Mouse (Mus musculus) embryo, embryonic 9.5 days (tissue): ENCODE results near the gene Zfp827.
A peak's percentile ranks its signal among the peaks of the same experiment; 100 is the strongest.

Source experiments
- DNase-seq: peaks from one replicate; pipeline ENCODE4 v3.0.0-alpha.2; 2017; ENCODE audit errors: extremely low spot score

The Zfp827 gene

DNA sequence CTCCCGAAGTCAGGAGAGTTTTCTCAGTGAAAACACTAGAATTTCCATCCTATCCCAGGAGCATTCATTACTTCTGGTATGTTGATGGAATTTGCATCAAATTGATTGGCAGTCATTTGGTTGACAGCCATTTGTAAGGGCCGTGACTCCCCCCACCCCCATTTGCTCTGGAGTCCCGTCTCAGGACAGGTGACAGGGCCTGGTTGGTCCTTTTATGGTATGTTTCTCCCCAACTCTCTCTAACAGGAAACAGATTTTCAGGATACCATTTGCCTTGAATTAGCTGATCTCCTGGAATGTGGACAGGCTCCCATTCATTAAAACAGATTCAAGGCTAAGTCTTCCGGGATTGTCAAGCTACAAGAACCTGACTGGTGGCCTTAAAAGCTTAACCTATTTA is 129.1 kb downstream of the Zfp827 start:
- no peak for DNase-seq

DNA sequence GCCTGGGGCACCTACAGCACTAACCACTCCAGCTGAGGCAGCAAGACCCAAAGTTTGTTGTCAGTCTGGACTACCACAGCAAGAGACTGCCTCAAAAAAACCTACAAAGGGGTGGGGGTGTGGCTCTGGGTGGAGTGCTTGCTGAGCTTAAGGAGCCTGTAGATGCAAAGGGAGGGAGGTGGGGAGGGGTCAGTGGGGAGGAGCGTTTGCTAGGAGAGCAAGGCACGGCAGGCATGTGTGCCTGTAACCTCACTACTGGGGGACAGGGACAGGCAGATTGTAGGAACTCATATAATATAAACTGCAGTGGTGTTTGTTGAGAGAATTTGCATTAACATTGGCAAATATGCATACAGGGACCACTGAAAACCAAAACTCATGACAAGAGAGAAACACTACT is 130.1 kb downstream of the Zfp827 start:
- no peak for DNase-seq

DNA sequence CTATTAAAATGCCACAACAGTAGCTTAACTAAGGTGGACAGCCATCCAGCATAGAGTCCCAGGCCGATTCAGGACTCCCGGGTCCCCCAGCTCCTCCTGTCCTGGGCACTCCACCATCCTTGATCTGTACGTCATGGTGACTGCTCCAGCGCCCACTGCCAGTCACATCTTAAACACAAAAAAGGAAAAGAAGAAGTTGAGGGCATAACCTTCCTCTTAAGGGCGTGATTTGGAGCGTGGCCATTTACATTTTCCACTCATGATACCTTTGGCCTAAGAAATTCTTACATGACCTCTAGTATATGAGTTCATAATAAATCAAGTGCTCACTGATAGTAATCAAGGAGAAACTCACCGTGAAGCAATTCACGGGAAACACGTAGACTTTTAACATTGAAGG is 131.2 kb downstream of the Zfp827 start:
- DNase-seq = no peak

DNA sequence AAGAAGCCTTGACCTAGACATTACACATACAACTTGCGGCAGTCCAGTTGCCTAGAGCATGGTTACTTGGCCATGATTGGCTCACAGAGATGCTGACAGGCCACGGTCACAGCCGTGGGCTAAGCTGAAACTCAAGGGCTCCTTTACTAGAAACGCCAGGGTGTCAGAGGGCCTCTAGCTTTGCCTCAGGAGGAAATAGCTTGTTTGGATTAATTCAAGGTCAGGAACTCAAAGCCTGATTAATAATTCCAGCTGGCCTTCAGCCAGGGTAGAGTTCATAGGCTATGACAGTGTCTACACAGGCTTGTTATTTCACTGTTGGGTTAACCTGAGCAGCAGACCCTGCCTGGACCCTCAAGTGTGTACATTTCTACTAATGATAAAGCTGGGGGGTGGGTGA is 132.1 kb downstream of the Zfp827 start:
- DNase-seq = no peak

DNA sequence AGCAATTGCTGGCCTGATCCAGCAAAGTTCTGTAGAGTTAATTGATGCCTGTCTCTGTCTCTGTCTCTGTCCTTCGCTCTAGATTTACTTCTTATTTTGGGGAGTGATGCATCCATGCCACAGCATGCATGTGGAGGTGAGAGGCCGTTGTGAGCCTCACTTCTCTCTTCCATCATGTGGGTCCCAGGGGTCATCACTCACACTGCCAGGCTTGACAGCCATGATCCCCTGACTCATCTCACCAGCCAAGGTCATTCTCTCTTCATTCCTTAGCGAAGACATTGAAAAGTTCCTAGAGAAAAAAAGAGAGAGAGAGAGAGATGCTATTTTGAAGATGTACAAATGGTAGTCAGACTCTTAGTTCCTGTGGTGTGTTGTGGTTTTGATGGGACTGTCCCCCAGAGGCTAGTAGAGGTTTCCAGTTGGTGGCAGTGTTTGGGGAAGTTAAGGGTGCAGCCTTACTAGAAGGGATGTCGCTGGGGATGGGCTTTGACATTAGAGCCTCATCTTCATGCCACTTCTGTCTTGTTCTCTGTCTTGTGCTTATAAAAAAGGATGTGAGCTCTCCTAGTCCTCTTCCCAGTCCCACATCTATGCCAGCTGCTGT is 133.0 kb downstream of the Zfp827 start:
- DNase-seq = no peak

DNA sequence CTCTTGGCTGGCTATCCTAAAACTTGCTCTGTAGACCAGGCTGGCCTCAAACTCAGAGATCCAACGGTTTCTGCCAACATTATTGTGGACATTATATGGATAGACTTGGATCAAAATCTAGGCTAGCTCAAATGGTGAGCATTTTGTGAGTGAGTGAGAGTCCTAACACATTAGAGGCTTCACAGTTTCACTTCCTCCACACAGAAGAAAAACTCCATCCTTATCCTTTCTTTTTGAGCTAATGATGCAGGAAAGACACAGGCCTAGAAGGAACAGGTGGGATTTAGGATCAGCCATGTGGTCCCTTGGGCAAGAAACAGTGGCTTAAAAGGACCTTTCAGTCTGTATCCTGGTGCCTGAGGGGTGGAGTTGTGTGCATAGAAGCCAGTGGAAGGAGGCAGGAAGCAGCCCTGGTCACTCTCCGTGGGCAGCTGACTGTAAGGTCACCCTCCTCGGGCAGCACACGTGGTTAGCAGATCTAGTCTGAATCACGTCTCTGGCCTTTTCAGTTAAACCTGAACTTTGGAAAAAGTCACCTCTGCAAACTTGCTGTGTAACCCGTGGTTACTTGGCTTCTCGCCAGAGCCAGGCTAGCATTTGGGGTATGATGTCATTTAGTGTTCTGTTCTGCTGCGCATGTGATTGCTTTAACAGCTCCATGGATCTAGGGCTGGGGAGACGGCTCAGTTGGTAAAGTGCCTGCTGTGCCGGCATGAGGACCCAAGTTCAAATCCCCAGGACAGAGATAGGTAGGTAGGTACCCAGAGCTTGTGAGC is 134.5 kb downstream of the Zfp827 start:
- DNase-seq = no peak

DNA sequence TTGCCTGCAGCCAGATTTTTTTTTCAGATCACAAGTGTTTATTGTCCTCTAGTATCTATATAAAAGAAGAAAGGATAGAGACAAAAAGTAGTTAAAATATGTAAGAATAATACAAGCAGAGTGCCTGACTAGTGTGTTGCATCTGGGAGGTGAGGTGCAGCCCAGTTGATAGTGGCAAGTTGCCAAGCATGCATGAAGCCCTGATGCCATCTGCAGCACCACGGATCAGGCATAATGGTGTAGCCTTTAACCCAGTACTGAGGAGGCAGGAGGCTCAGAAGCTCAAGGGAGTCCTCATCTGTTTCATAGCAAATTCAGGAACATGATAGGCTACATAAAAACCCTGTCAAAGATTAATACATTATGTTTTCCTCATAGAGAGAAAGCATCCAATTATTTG is 136.1 kb downstream of the Zfp827 start:
- no peak for DNase-seq

DNA sequence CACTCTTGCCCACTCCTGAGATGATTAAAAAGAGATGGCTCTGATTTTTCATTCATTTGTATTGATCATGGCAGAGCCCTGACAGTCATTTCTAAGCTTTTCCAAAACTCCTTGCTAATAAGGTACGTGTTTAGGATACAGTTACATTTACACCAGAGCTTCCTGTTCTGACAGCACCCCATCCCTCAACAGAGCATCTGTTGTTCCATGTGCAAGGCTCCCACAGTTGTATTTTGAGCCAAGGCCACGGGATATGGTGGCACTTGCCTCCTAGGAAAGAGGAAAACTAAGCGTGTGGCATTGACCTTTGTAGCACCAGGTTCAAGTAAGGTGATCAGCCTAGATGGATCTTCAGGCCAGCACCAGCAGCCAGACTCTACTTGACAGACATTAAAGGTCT is 137.0 kb downstream of the Zfp827 start:
- no peak for DNase-seq

DNA sequence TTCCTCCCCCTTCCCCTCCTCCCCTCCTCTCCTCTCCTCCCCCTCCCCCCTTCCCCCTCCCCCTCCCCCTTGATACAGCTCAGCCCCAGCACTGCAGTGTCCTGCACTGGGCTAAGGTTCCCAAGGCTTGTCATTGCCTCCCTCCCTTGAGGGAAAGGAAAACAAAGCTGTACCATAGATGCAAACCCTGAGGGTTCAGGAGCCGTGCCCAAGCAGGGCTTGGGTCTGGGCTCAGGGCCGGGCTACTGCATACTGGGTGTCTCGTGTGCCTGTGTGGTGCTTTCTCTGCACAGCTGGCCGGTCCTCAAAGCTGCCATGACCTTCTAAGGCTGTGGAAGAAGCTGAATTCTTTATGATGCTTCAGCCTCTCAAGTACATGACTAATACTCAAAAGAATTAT is 145.4 kb downstream of the Zfp827 start:
- DNase-seq = no peak

DNA sequence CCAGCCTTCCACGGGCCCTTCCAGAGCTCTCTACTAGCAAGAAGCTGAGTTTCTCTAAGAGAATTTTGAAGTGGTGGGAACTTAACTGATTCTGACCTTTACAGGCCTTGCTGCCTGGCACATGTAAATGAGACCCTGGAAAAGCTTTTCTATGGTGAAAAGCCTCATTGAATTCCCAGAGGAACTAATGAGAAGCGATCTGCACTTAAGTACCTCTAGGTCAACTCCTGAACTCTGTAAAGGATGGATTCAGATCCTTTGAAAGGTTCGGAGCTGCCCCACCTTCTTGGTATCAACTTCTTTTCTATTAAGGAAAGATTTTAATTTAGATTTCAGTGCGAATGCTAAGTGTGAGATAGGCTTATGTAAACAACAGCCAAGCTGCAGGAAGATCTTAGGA is 147.8 kb downstream of the Zfp827 start:
- no peak for DNase-seq

DNA sequence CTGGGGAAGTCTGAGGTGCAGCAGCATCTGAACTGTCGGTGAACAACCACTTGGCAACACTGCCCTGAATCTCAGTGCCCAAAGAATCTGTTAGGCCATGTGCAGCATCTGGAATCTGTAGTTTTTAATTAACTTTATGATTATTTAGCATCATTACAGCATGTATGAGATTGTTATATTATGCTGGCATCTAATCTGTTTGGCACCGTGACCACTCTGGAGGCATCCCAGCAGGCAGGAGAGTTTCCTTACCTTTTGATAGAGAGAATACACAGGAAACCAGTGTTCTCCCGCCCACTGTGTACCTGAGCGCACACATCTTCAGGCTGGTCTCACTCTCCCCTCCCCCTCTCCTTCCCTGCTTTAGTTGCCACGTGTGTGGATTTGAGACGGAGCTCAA is 151.4 kb downstream of the Zfp827 start:
- no peak for DNase-seq

DNA sequence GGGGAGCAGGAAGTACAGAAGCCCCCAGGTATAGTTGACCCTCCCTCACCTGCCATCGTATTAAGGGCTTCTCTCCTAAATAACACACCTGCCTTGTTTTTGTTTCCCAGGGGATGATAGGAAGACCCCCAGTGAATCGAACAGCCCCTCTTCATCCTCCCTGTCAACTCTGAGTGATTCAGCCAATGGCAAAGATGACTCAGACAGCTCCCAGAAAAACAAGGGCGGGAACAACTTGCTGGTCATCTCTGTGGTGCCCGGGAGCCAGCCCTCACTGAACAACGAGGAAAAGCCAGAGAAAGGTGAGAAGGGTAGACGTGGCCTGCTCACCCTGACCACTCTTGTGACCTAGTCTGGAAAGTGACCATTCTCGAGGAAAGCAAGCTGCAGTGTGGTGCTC is 157.3 kb downstream of the Zfp827 start:
- DNase-seq = no peak

DNA sequence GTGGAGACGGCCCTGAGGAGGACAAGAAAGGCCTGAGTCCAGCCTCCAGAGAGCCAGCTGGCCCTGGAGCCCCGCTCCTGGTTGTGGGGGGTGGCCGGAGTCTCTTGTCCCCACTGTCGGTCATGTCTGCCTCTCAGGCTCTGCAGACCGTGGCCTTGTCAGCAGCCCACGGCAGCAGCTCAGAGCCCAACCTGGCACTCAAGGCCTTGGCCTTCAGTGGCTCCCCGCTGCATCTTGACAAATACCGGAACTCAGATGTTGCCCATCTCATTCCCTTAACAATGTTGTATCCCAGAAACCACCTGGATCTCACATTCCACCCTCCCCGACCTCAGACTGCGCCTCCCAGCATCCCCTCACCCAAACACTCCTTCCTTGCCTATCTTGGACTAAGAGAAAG is 161.8 kb downstream of the Zfp827 start:
- DNase-seq = no peak

DNA sequence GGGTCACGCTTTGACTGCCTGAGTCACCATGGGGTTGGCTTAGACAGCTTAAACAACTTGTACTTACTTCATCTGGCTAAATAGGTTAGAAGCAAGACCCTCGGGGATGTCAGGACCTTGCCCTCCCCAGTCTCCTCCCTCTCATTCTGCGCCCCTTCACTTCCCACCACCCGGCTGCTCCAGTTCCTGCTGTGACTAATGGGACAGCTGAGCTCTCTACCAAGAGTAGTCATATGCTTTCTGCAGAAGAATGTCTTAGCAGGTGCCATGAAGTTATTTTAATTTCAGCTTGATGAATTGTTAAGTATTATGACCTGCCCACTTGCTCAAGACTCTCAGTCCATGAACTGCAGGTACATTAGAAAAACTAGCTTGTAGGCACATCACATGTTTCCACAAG is 168.2 kb downstream of the Zfp827 start:
- no peak for DNase-seq

DNA sequence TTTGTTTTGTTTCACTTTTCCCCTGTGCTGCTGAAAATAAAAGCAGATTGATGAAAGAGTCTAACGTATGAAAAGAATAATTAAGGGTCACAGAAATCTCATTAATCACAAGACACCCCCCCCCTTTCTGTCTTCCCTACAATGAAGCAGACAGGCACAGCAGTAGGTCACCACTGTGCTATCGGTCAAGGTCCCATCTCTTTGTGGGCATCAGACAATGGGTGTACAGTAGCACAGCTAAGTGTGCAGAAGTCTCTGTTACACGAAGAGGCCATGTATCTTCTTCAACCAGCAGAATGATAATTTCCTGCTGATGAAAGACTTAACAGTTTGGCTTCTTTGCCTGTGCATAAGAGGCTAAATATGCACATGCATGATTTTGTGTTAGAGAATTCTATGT is 170.4 kb downstream of the Zfp827 start:
- DNase-seq = no peak

DNA sequence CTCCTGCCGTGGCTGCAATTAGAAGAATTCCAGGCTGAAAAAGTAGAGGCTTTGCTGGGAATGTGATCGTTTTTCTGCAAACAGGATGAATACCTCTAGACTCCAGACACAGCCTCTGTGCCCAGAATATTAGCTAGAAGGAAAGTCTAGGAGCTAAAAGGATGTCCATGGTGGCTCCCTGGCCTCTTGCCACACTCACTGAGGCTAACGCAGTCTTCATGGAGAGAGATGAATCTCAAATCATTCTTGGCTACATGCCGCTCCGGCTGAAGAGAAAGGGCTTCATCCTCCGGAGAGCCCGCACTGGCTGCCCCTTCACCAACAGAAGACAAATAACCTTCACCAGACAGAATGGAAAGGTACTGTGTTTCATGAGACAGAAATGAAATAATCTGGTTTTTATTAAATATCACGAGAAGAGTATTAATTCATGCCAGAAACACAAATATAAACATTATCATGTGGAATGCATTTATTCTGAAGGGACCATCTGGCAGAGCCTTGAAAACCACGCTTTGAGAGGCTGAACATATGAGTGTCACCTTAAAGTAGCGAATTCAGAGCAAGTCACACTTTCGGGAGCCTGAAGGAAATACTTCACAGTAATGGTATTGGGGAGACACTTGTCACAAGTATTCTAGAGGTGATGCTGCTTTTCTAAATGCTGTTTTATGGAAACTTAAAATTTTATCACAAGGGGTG is 173.4 kb downstream of the Zfp827 start:
- no peak for DNase-seq

DNA sequence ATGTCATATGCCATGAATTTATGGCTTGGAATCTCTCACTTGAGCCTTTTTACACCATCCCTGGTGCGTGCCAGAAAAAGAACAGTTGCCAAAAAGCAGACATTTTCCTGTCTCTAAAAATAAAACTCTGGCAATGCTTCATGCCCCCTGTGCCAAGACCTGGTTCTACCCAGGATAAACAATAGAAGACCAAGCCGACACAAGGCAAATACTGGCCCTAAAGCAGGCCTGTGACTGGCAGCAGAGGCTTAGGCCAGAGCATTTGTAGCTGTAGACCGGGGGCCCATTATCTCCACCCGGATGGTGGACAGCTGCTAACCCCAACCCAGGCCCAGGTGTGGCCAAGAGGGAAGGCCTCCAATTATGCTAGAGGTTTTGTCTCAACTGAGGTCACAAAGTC is 178.7 kb downstream of the Zfp827 start:
- no peak for DNase-seq

DNA sequence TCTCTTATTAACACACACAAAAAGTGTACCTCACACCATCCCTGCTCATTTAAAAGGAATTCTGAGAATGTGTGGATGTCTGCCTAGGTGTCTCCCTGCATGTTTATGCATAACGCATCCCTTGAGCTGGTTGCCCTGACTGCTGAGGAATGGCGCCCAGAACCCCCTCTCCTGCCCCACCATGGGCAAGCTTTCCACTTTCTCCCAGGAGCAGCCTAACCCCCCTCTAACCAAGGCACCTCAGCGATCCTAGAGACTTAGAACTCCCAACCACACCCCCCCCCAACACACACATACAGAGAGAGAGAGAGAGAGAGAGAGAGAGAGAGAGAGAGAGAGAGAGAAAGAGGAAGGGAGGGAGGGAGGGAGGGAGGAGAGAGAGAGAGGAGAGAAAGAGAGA is 179.9 kb downstream of the Zfp827 start:
- no peak for DNase-seq

DNA sequence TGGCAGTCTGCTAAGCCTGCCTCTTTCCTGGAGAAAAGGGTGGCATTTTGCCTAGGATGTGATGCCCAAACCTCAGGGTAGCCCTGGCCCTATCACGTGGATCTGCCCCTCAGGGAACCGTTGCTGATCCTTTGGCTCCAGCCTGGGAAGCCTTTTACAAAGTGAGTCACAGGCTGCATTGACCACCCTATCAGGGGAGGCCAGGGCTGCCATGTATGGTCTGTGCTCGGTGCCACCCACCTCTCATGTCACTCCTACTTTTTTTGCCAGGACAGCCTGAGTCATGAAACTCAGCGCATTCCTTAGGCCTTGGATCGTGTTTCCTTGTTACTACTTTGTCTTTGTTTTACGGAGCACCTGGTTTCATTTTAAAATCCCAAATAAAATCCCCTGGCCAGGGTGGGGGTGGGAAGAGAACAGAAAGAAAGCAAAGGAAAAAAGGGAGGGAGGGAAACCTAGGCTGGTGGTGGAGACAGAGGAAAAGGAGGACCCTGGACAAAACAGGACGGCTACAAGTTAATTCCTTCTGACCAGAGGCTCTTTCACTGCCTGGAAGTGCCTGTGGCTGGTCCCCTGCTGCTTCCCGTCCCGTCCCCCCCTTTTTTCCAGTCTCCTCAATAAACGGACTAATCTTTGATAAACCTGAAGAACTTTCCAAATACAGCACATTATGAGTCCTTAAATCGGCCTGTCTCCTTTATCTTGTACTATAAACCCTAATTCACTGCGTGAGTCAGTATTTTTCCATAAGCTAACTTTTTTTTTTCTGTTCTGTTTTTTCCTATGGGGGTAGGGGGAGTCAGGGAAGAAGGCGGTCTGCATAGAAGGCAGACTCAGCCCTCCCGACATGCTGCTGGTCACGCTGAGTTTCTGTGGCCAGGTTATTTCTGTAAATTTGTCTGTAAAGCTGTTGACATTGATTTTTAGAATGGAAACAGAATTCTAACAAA is 180.7 kb downstream of the Zfp827 start:
- DNase-seq = peak; percentile 63

DNA sequence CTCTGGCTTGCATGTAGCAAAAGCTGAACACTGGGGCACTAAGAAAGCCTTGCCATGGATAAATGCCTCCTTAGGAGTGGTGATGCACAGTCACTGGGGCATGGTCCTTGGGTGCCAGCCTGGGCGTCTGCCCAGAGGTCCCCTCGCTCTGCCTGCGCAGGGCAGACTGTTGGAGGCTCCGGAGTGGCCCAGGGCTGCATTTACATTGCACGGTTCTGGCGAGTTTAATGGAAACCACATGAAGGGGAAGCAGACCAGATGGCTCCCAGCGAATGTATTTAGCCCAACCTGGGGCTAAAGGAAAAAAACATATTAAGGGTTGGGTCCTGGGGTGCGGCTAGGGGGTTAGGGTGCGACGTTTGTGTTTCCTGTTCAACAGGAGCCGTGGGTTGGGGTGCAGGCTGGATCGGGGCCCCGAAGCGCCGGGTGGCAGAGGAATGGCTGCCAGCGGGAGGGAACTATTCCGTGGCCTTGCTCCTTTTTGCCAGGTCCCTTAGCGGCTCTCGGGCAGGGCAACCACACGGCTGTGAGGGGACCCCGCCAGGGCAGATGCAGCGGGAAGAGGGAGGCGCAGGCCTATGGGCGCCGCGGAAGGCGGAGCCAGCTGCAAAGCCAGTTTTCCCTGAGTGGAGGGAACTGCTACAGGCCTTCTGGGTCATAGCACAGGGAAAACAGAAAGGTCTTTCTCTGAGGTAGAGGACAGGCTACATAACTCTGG is 181.6 kb downstream of the Zfp827 start:
- peak; percentile 68 for DNase-seq

DNA sequence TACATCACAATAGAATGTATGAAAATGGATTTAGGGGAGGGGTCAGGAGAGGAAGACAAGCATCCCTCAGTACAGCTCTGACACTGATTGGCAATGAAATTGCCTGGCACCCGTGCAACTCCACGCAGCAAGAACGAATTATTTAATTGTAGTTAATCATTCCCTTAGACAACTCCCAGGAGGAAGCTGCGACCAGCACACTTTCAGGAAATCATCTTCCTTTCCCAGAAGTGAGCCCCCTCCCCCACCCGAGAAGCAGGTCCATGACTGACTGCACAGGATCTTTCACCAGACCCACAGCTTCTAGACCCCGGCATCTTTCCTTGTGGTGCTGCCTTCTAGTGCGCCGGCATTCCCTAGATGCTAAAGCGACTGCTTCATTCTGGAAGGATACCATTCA is 183.4 kb downstream of the Zfp827 start:
- DNase-seq = no peak
